In the genomic region with DNA sequence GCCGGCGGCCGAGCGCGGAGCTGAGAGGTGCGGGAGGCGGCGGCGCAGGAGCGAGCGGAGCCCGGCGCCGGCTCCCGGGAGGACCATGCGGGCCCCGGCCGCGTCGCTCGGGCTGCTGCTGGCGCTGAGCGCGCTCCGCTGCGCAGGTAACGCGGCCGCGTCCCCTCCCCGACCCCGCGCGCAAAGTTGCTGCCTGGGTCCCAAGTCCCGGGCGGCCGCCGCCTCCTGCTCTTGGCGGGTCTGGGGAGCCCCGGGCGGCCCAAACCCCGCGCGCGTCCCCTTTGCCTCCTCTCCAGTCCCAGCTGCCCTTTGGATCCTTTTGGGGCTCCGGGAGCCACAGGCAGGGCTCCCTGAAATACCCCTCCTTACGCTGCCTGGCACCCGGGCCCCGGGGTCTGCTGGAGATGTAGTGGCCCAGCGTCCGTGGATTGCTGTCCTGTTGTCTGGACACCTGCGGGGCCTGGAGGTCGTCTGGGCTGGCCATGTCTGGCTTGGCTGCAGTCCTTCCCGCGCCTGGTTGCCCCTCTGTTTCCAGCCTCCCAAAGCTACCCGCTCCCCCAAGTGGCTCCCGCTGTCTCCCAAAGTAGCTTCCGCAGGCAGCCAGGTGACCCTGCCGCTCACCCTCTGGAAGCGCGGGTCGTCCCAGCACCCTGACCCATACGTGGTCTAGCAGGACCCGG, we compare ENCODE assay signal across 9 mouse cellular contexts. TPM values are rescaled to one million over a fixed set of nuclear protein-coding genes. Genes with fewer than 3 reads are reported as not detected.
DNase-seq lines count a peak whose midpoint lies in the region; ATAC-seq lines count a peak whose summit lies in the region.
"Had no signal": no experiment of that assay in that cellular context is flagged by ENCODE, and none has a peak within 500 bp of the region (broad histone marks: within the 10 kb centered on the region; RNA-seq: fewer than 3 reads in every experiment).

No protein-coding gene starts in this region.

- ATAC-seq in embryonic facial prominence, embryonic 14.5 days (ENCODE audit: low read depth) = no peak
- peak; percentile 5; the same call in 1 of the 2 replicates for ATAC-seq in intestine, embryonic 15.5 days
- 0 out of 2 replicates have a peak, but pooled peaks have one; percentile 0 for ATAC-seq in neural tube, embryonic 11.5 days (ENCODE audit: insufficient read depth, low FRiP score, low TSS enrichment)
- ATAC-seq: Patski had no signal

- no peak overlapping the region for H3K27ac ChIP-seq in embryonic facial prominence, embryonic 14.5 days (replicated peaks; ENCODE audit: low read depth, low read length)
- no peak overlapping the region for H3K27ac ChIP-seq in intestine, embryonic 15.5 days
- H3K27ac ChIP-seq in neural tube, embryonic 11.5 days (ENCODE audit: low read depth, low read length) = 0 out of 2 replicates have a peak overlapping the region, but pooled peaks have one; percentile 31

- H3K4me1 ChIP-seq in embryonic facial prominence, embryonic 14.5 days (ENCODE audit: control insufficient read depth, insufficient read depth, low read length) = peaks cover 6% of the 10 kb centered on the region; the same call in 1 of the 2 replicates
- H3K4me1 ChIP-seq in intestine, embryonic 15.5 days (replicated peaks) = peaks cover 15% of the 10 kb centered on the region
- H3K4me1 ChIP-seq in neural tube, embryonic 11.5 days (ENCODE audit: control insufficient read depth, insufficient read depth, low read length) = peaks cover 29% of the 10 kb centered on the region

- H3K36me3 ChIP-seq in embryonic facial prominence, embryonic 14.5 days (ENCODE audit: control insufficient read depth, insufficient read depth, low read length) = no peaks in the 10 kb centered on the region
- H3K36me3 ChIP-seq in intestine, embryonic 15.5 days = no peaks in the 10 kb centered on the region
- H3K36me3 ChIP-seq in neural tube, embryonic 11.5 days (ENCODE audit: control insufficient read depth, insufficient read depth, low read length) = no peaks in the 10 kb centered on the region

- H3K9me3 ChIP-seq in embryonic facial prominence, embryonic 14.5 days (ENCODE audit: control insufficient read depth, low read length) = no peaks in the 10 kb centered on the region
- H3K9me3 ChIP-seq in intestine, embryonic 15.5 days = no peaks in the 10 kb centered on the region
- no peaks in the 10 kb centered on the region for H3K9me3 ChIP-seq in neural tube, embryonic 11.5 days (ENCODE audit: control insufficient read depth, low read length)

- 2% methylated on average over 17 of the region's 64 CpGs for WGBS in embryonic facial prominence, embryonic 14.5 days
- WGBS in intestine, embryonic 15.5 days = under 1% methylated on average over 58 of the region's 64 CpGs
- WGBS in neural tube, embryonic 11.5 days = 1% methylated on average over 43 of the region's 64 CpGs

- peak overlapping the region; percentile 93 for H3K4me2 ChIP-seq in embryonic facial prominence, embryonic 14.5 days (ENCODE audit: low read depth, low read length)
- peak overlapping the region; percentile 85 for H3K4me2 ChIP-seq in intestine, embryonic 15.5 days (replicated peaks)
- H3K4me2 ChIP-seq in neural tube, embryonic 11.5 days (ENCODE audit: low read depth) = peak overlapping the region; percentile 91

- peak overlapping the region; percentile 56 for H3K9ac ChIP-seq in embryonic facial prominence, embryonic 14.5 days (ENCODE audit: low read depth, low read length)
- H3K9ac ChIP-seq in intestine, embryonic 15.5 days = peak overlapping the region; percentile 23; the same call in 1 of the 2 replicates
- peak overlapping the region; percentile 57 for H3K9ac ChIP-seq in neural tube, embryonic 11.5 days (ENCODE audit: low read length)

- peak overlapping the region; percentile 48 for H3K4me3 ChIP-seq in embryonic facial prominence, embryonic 14.5 days (ENCODE audit: low read depth, low read length)
- peak overlapping the region; percentile 45 for H3K4me3 ChIP-seq in intestine, embryonic 15.5 days (replicated peaks)
- H3K4me3 ChIP-seq in neural tube, embryonic 11.5 days (ENCODE audit: low read depth, low read length) = peak overlapping the region; percentile 62

- DNase-seq in layer of hippocampus, postnatal 10 days (ENCODE audit: low spot score in 2 of 2) = peak; percentile 44 to 60
- no peak for DNase-seq in layer of hippocampus, adult 11-12 months (ENCODE audit: low spot score)
- DNase-seq in embryonic facial prominence, embryonic 14.5 days (ENCODE audit: low spot score) = no peak
- DNase-seq in neural tube, embryonic 11.5 days (ENCODE audit: low spot score) = no peak
- DNase-seq in cerebellum, adult 11-12 months = no peak
- DNase-seq in testis, postnatal 10 days (ENCODE audit: low spot score) = no peak
- no peak for DNase-seq in urinary bladder, postnatal 10 days (ENCODE audit: low spot score)

- H3K27me3 ChIP-seq in embryonic facial prominence, embryonic 14.5 days (replicated peaks; ENCODE audit: control insufficient read depth, insufficient read depth, low read length) = peaks cover 81% of the 10 kb centered on the region
- H3K27me3 ChIP-seq in intestine, embryonic 15.5 days (replicated peaks) = peaks cover 71% of the 10 kb centered on the region
- H3K27me3 ChIP-seq in neural tube, embryonic 11.5 days (ENCODE audit: control insufficient read depth, insufficient read depth, low read length) = peaks cover 47% of the 10 kb centered on the region

RNA-seq across cellular contexts. Expression of gene Tmem132b, which starts 1.1 kb away (rescaled TPM):
- 10 to 100 TPM; 82.4 to 84.0 TPM for total RNA-seq in layer of hippocampus, postnatal 10 days (2021)
- polyA plus RNA-seq in embryonic facial prominence, embryonic 14.5 days (2014; fragmentation: Nextera tagmentation; extraction: Ambion mirVana) = 0.31 and 0.38 TPM in 2 replicates
- 0.25 and 0.28 TPM in 2 replicates for polyA plus RNA-seq in intestine, embryonic 15.5 days (2015; fragmentation: Nextera tagmentation; extraction: Ambion mirVana)
- polyA plus RNA-seq in neural tube, embryonic 11.5 days (2014; fragmentation: Nextera tagmentation; extraction: Ambion mirVana) = 1.4 and 1.5 TPM in 2 replicates
- polyA plus RNA-seq: Patski had no signal

RNA-seq across cellular contexts. Expression of gene Aacs, which starts 57.1 kb away (rescaled TPM):
- total RNA-seq in layer of hippocampus, postnatal 10 days (2021) = 100 to 1,000 TPM in 1 of 2 experiments, 10 to 100 TPM in 1; 94.5 to 106 TPM
- polyA plus RNA-seq in embryonic facial prominence, embryonic 14.5 days (2014; fragmentation: Nextera tagmentation; extraction: Ambion mirVana) = 37.7 and 39.8 TPM in 2 replicates
- polyA plus RNA-seq in intestine, embryonic 15.5 days (2015; fragmentation: Nextera tagmentation; extraction: Ambion mirVana) = 73.0 and 77.0 TPM in 2 replicates
- polyA plus RNA-seq in neural tube, embryonic 11.5 days (2014; fragmentation: Nextera tagmentation; extraction: Ambion mirVana) = 50.3 and 65.1 TPM in 2 replicates

Comparison
In these comparisons a context has a peak if more than half of its experiments do, and no peak if none do; other contexts are left out.
1. DNase-seq: peak in layer of hippocampus, postnatal 10 days (2 of 2); none in layer of hippocampus, adult 11-12 months (single experiment), embryonic facial prominence, embryonic 14.5 days (single experiment), neural tube, embryonic 11.5 days (single experiment), cerebellum, adult 11-12 months (single experiment), testis, postnatal 10 days (single experiment) and urinary bladder, postnatal 10 days (single experiment).
2. Peak in every context shown above with its lines, with median percentiles within 50 percentile points of each other: H3K4me2 ChIP-seq, H3K4me3 ChIP-seq and H3K9ac ChIP-seq.